Mouse (Mus musculus) small intestine, adult 2 months (tissue): ENCODE measurements around the gene Lrrc74b.

Source experiments
- CTCF ChIP-seq: fragments of 200-500 bp; IDR thresholded peaks from 2 replicates; pipeline ENCODE4 v1.5.1; 2012; ENCODE audit warnings: low read depth, mild to moderate bottlenecking, control low read depth, inconsistent platforms, low read length, moderate library complexity, mixed read lengths; ENCODE audit not compliant: insufficient replicate concordance, insufficient read length; ENCODE audit errors: extremely low read depth
- POLR2A ChIP-seq: fragments of 200-500 bp; IDR thresholded peaks from 2 replicates; pipeline ENCODE4 v1.6.1; 2012; ENCODE audit warnings: low read depth, mild to moderate bottlenecking, control low read depth, inconsistent platforms, low read length, moderate library complexity

DNA sequence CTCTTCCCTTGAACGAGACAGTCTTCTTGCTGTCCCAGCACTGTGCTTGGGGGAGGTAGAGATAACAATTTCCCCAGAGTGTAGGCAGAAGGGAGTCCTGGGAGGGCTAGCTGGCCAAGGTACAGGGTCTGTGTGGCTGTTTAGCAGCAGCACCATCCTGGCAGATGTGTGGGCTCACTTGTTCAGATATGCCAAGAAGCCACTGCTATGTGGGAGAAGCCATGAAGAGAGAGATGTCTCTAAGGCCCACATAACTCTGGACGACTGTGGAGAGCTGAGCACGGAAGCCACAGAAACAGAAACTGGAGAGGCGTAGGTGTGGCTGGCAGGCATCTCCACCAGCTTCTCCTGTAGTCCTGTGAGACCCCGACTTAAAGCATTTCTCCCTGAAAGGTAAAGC, 44.6 kb upstream of the Lrrc74b start:
- TF ChIP-seq CTCF (no peak), POLR2A (no peak)
